Comparison of ENCODE assay signal across 15 mouse cellular contexts in genomic region chr9:121898245-121898644, GRCm38 (mm10). TPM values are rescaled to one million over a fixed set of nuclear protein-coding genes. Genes with fewer than 3 reads are reported as not detected.
DNase-seq lines count a peak whose midpoint lies in the region; ATAC-seq and TF ChIP-seq lines count a peak whose summit lies in the region.
"Had no signal": no experiment of that assay in that cellular context is flagged by ENCODE, and none has a peak within 500 bp of the region (broad histone marks: within the 10 kb centered on the region; RNA-seq: fewer than 3 reads in every experiment).

Gene Ackr2 (plus strand): TSS chr9:121898355.

- H3K27me3 ChIP-seq in liver, postnatal 0 days (ENCODE audit: insufficient read depth, low read length), result no peaks in the 10 kb centered on the region
- H3K27me3 ChIP-seq in stomach, embryonic 14.5 days (ENCODE audit: control insufficient read depth, insufficient read depth, low read length), result no peaks in the 10 kb centered on the region
- no peaks in the 10 kb centered on the region for H3K27me3 ChIP-seq in forebrain, embryonic 14.5 days (replicated peaks; ENCODE audit: control insufficient read depth, insufficient read depth, low read length)
- H3K27me3 ChIP-seq in hindbrain, embryonic 10.5 days (ENCODE audit: insufficient read depth, poor library complexity, severe bottlenecking), result no peaks in the 10 kb centered on the region
- H3K27me3 ChIP-seq: hindbrain, embryonic 12.5 days; midbrain, embryonic 15.5 days; neural tube, embryonic 13.5 days had no signal

- TF ChIP-seq EP300 in liver, postnatal 0 days (IDR thresholded peaks at IDR 0.05; ENCODE audit: low read depth), result no peak

- no peak within 1 kb of the TSS for H3K4me3 ChIP-seq in liver, postnatal 0 days (ENCODE audit: low read depth, low read length)
- no peak within 1 kb of the TSS for H3K4me3 ChIP-seq in stomach, embryonic 14.5 days (ENCODE audit: low read depth, low read length)
- H3K4me3 ChIP-seq in forebrain, embryonic 14.5 days (ENCODE audit: low read depth, low read length), result no peak within 1 kb of the TSS
- H3K4me3 ChIP-seq in hindbrain, embryonic 10.5 days, result no peak within 1 kb of the TSS
- H3K4me3 ChIP-seq: hindbrain, embryonic 12.5 days; midbrain, embryonic 15.5 days; neural tube, embryonic 13.5 days had no signal

- ATAC-seq in liver, postnatal 0 days, result 0 out of 2 replicates have a peak, but pooled peaks have one; percentile 6
- no peak for ATAC-seq in stomach, embryonic 14.5 days (ENCODE audit: insufficient number of reproducible peaks, insufficient read depth, low FRiP score, low read depth)
- no peak for ATAC-seq in forebrain, embryonic 14.5 days
- ATAC-seq: midbrain, embryonic 15.5 days had no signal

- intact Hi-C loops in heart, postnatal 10 days (cut with DNase I), result no loop called here

- H3K9ac ChIP-seq in liver, postnatal 0 days (replicated peaks), result no peak within 1 kb of the TSS
- no peak within 1 kb of the TSS for H3K9ac ChIP-seq in stomach, embryonic 14.5 days (replicated peaks; ENCODE audit: low read depth, low read length)
- H3K9ac ChIP-seq in forebrain, embryonic 14.5 days (ENCODE audit: low read length), result no peak within 1 kb of the TSS
- H3K9ac ChIP-seq: hindbrain, embryonic 12.5 days; lung, embryonic 14.5 days; midbrain, embryonic 15.5 days; neural tube, embryonic 13.5 days had no signal

- TF ChIP-seq CTCF in liver, postnatal 0 days (IDR thresholded peaks at IDR 0.05; ENCODE audit: low read depth), result no peak

- peaks cover 17% of the 10 kb centered on the region for H3K4me1 ChIP-seq in liver, postnatal 0 days (ENCODE audit: insufficient read depth)
- peaks cover 16% of the 10 kb centered on the region; the same call in 1 of the 2 replicates for H3K4me1 ChIP-seq in stomach, embryonic 14.5 days (ENCODE audit: control insufficient read depth, insufficient read depth, low read length)
- no peaks in the 10 kb centered on the region for H3K4me1 ChIP-seq in forebrain, embryonic 14.5 days (ENCODE audit: control insufficient read depth, insufficient read depth, low read length)
- no peaks in the 10 kb centered on the region for H3K4me1 ChIP-seq in hindbrain, embryonic 10.5 days (replicated peaks)
- H3K4me1 ChIP-seq: hindbrain, embryonic 12.5 days; midbrain, embryonic 15.5 days; neural tube, embryonic 13.5 days had no signal

- H3K9me3 ChIP-seq in liver, postnatal 0 days (ENCODE audit: low read length), result no peaks in the 10 kb centered on the region
- no peaks in the 10 kb centered on the region for H3K9me3 ChIP-seq in stomach, embryonic 14.5 days (ENCODE audit: control insufficient read depth, low read depth, low read length)
- no peaks in the 10 kb centered on the region for H3K9me3 ChIP-seq in forebrain, embryonic 14.5 days (replicated peaks; ENCODE audit: control insufficient read depth, low read length)
- no peaks in the 10 kb centered on the region for H3K9me3 ChIP-seq in hindbrain, embryonic 10.5 days
- H3K9me3 ChIP-seq: hindbrain, embryonic 12.5 days; midbrain, embryonic 15.5 days; neural tube, embryonic 13.5 days had no signal

- DNase-seq in heart, adult 11 months, result peak; percentile 94
- no peak for DNase-seq in heart, postnatal 10 days
- peak; percentile 0 for DNase-seq in right cerebral cortex, postnatal 4 days
- no peak for DNase-seq in right cerebral cortex, postnatal 25 days
- no peak for DNase-seq in liver, postnatal 0 days
- DNase-seq in forebrain, embryonic 14.5 days (ENCODE audit: low spot score), result no peak
- no peak for DNase-seq in hindbrain, embryonic 10.5 days (ENCODE audit: low spot score)
- DNase-seq: heart, adult 18-20 months; lung, embryonic 14.5 days; retina, postnatal 1 day had no signal

- H3K36me3 ChIP-seq in liver, postnatal 0 days (replicated peaks; ENCODE audit: insufficient read depth, low read length), result no peaks in the 10 kb centered on the region
- no peaks in the 10 kb centered on the region for H3K36me3 ChIP-seq in stomach, embryonic 14.5 days (ENCODE audit: control insufficient read depth, insufficient read depth, low read length)
- no peaks in the 10 kb centered on the region for H3K36me3 ChIP-seq in forebrain, embryonic 14.5 days (ENCODE audit: control insufficient read depth, insufficient read depth, low read length)
- no peaks in the 10 kb centered on the region for H3K36me3 ChIP-seq in hindbrain, embryonic 10.5 days
- H3K36me3 ChIP-seq: hindbrain, embryonic 12.5 days; midbrain, embryonic 15.5 days; neural tube, embryonic 13.5 days had no signal

- H3K27ac ChIP-seq in liver, postnatal 0 days (ENCODE audit: low read depth), result no peak within 1 kb of the TSS
- H3K27ac ChIP-seq in stomach, embryonic 14.5 days (ENCODE audit: low read length), result peak within 1 kb of the TSS; percentile 57; the same call in 1 of the 2 replicates
- H3K27ac ChIP-seq in forebrain, embryonic 14.5 days (ENCODE audit: low read depth, low read length), result no peak within 1 kb of the TSS
- H3K27ac ChIP-seq in hindbrain, embryonic 10.5 days, result no peak within 1 kb of the TSS
- H3K27ac ChIP-seq: hindbrain, embryonic 12.5 days; midbrain, embryonic 15.5 days; neural tube, embryonic 13.5 days had no signal

- H3K4me2 ChIP-seq in liver, postnatal 0 days (ENCODE audit: low read depth, low read length), result peak within 1 kb of the TSS; percentile 13; the same call in 1 of the 2 replicates
- H3K4me2 ChIP-seq in stomach, embryonic 14.5 days (replicated peaks; ENCODE audit: low read depth, low read length), result no peak within 1 kb of the TSS
- H3K4me2 ChIP-seq in forebrain, embryonic 14.5 days (ENCODE audit: low read length), result no peak within 1 kb of the TSS
- H3K4me2 ChIP-seq: hindbrain, embryonic 12.5 days; lung, embryonic 14.5 days; midbrain, embryonic 15.5 days; neural tube, embryonic 13.5 days had no signal

- 76% methylated on average over 9 of the region's 9 CpGs for WGBS in liver, postnatal 0 days (ENCODE audit: insufficient replicate concordance)
- WGBS in stomach, embryonic 14.5 days, result 76% methylated on average over 9 of the region's 9 CpGs
- WGBS in forebrain, embryonic 14.5 days, result 82% methylated on average over 9 of the region's 9 CpGs
- WGBS in hindbrain, embryonic 10.5 days, result 79% methylated on average over 9 of the region's 9 CpGs

RNA-seq across cellular contexts. Expression of gene Ackr2, which starts in this region (rescaled TPM):
- 1 to 10 TPM; 3.2 to 3.9 TPM for total RNA-seq in heart, postnatal 10 days (2021)
- polyA plus RNA-seq in liver, postnatal 0 days (2015; fragmentation: Nextera tagmentation; extraction: Ambion mirVana), result 1.0 and 1.1 TPM in 2 replicates
- polyA plus RNA-seq in stomach, embryonic 14.5 days (2014; fragmentation: Nextera tagmentation; extraction: Ambion mirVana), result 0.25 and 0.32 TPM in 2 replicates
- 2.0 and 2.1 TPM in 2 replicates for polyA plus RNA-seq in forebrain, embryonic 14.5 days (2014; fragmentation: Nextera tagmentation; extraction: Ambion mirVana)
- polyA plus RNA-seq in hindbrain, embryonic 10.5 days (2016; fragmentation: Nextera tagmentation; extraction: Ambion mirVana), result 0.51 and 0.89 TPM in 2 replicates
- polyA plus RNA-seq: C2C12 had no signal

Comparison
In these comparisons a context has a peak if more than half of its experiments do, and no peak if none do; other contexts are left out.
1. DNase-seq: peak in heart, adult 11 months (single experiment) and right cerebral cortex, postnatal 4 days (single experiment); none in heart, postnatal 10 days (0 of 2), right cerebral cortex, postnatal 25 days (single experiment), liver, postnatal 0 days (single experiment), forebrain, embryonic 14.5 days (single experiment) and hindbrain, embryonic 10.5 days (single experiment).